Mouse (Mus musculus) liver, embryonic 12.5 days (tissue): ENCODE results near the gene Irak2. TPM values are rescaled to one million over a fixed set of nuclear protein-coding genes. Genes with fewer than 3 reads are reported as not detected.
A peak's percentile ranks its signal among the peaks of the same experiment; 100 is the strongest.
"Not testable (repeated sequence)": the region's sequence is repeated elsewhere in the genome, so short reads cannot be mapped to it uniquely, and the experiment has no call there.

Experiments used
- ATAC-seq: fragments of 200-750 bp; cut with Nextera tagmentation; 2 replicates; pipeline ENCODE4 v1.8.0; 2017; ENCODE audit warnings: moderate number of reproducible peaks, mild to moderate bottlenecking, moderate library complexity
- H3K27ac ChIP-seq: fragments of 300-500 bp; sonication (generic); 2 replicates; pipeline ENCODE4 v1.5.1; 2016; ENCODE audit warnings: mild to moderate bottlenecking
- H3K27me3 ChIP-seq: fragments of 300-500 bp; sonication (generic); replicated peaks from 2 replicates; pipeline ENCODE4 v1.6.1; 2016; ENCODE audit warnings: mild to moderate bottlenecking, moderate library complexity
- H3K36me3 ChIP-seq: fragments of 300-500 bp; sonication (generic); 2 replicates; pipeline ENCODE4 v1.6.1; 2016; ENCODE audit warnings: mild to moderate bottlenecking, moderate library complexity
- H3K4me1 ChIP-seq: fragments of 300-500 bp; sonication (generic); 2 replicates; pipeline ENCODE4 v1.6.1; 2016
- H3K4me2 ChIP-seq: fragments of 300-500 bp; sonication (generic); 2 replicates; pipeline ENCODE4 v1.6.1; 2016; ENCODE audit warnings: mild to moderate bottlenecking, moderate library complexity
- H3K4me3 ChIP-seq: fragments of 300-500 bp; sonication (generic); 2 replicates; pipeline ENCODE4 v1.5.1; 2016; ENCODE audit warnings: mild to moderate bottlenecking, moderate library complexity
- H3K9ac ChIP-seq: fragments of 300-500 bp; sonication (generic); 2 replicates; pipeline ENCODE4 v1.6.1; 2016; ENCODE audit warnings: mild to moderate bottlenecking, moderate library complexity
- H3K9me3 ChIP-seq: fragments of 300-500 bp; sonication (generic); replicated peaks from 2 replicates; pipeline ENCODE4 v1.6.1; 2016; ENCODE audit warnings: mild to moderate bottlenecking, moderate library complexity
- WGBS: fragments of 180-500 bp; shearing (Covaris S2); methylation state at CpG from one replicate; pipeline ENCODE4 v1.1.7; 2016; ENCODE audit not compliant: insufficient replicate concordance; 5-methylcytosine and 5-hydroxymethylcytosine counted together
- polyA plus RNA-seq: library from polyadenylated mRNA; unstranded; fragments of >200 nt; fragmentation: Nextera tagmentation; extraction: Ambion mirVana; gene quantifications from 2 replicates; pipeline ENCODE4 v1.2.1, GENCODE M21; 2016

Irak2 gene
- polyA plus RNA-seq, 1 experiment from 2014 or later = 17.9 TPM

DNA sequence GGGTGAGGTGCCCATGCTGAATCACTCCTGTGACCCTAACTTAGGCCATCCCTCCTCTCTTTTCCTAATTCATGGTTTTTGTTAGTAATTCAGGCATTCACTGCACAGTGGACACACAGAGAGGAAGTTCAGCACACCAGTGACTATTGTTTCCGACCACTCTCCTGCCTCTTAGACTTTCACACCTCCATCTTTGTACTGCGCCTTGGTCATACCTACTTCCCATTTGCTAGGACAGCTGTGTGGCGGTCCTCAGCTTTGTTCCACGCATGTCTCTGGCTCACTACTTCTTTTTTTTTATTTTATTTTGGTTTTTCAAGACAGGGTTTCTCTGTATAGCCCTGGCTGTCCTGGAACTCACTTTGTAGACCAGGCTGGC, 52.8 kb downstream of the Irak2 start:
- ATAC-seq = no peak
- Histone ChIP-seq H3K36me3 (peaks cover 33% of the 10 kb centered on the region), H3K4me2 (peak overlapping the region; percentile 79), H3K27ac (peak overlapping the region; percentile 97), H3K9ac (peak overlapping the region; percentile 80), H3K27me3 (no peaks in the 10 kb centered on the region), H3K4me1 (peaks cover 88% of the 10 kb centered on the region), H3K4me3 (peak overlapping the region; percentile 63), H3K9me3 (no peaks in the 10 kb centered on the region)
- WGBS = 36% methylated on average over 4 of the region's 4 CpGs

- Histone ChIP-seq H3K4me1 (peaks cover 82% of the 10 kb centered on the region), H3K4me2 (peak overlapping the region; percentile 79), H3K9ac (peak overlapping the region; percentile 56), H3K9me3 (no peaks in the 10 kb centered on the region), H3K4me3 (peak overlapping the region; percentile 63), H3K27ac (peak overlapping the region; percentile 68), H3K27me3 (no peaks in the 10 kb centered on the region), H3K36me3 (peaks cover 33% of the 10 kb centered on the region)
- ATAC-seq = no peak
- WGBS = 73% methylated on average over 5 of the region's 5 CpGs
Observed at GRCm38 (mm10) chr6:113692661-113693133, 54.4 kb downstream of the Irak2 start.

GRCm38 (mm10) chr6:113693377-113693776, 55.1 kb downstream of the Irak2 start:
- no peak for ATAC-seq
- peak overlapping the region; percentile 56; the same call in 1 of the 2 replicates for H3K9ac ChIP-seq
- H3K4me3 ChIP-seq = peak overlapping the region; percentile 63
- WGBS = 65% methylated on average over 5 of the region's 5 CpGs
- no peaks in the 10 kb centered on the region for H3K9me3 ChIP-seq
- H3K27ac ChIP-seq = peak overlapping the region; percentile 68
- H3K4me1 ChIP-seq = peaks cover 85% of the 10 kb centered on the region
- peak overlapping the region; percentile 79 for H3K4me2 ChIP-seq
- H3K27me3 ChIP-seq = no peaks in the 10 kb centered on the region
- peaks cover 33% of the 10 kb centered on the region for H3K36me3 ChIP-seq

DNA sequence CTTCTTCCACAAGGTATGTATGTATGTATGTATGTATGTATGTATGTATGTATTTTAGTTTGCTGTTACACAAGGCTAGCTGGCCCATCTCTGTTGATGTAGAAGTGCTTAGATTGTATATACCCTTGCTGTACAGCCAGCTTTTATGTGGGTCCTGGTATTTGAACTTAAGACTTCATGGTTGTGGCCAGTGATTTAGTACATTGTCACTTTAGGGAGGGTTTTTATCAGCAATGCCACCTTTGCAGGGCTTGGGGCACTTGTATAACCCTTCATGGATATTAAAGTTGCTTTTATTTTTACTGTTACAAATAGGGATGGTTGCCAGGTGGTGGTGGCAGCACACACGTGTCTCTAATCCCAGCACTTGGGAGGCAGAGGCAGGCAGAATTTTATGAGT, 56.9 kb downstream of the Irak2 start:
- Histone ChIP-seq H3K27me3 (no peaks in the 10 kb centered on the region), H3K27ac (peak overlapping the region; percentile 99), H3K4me3 (0 out of 2 replicates have a peak overlapping the region, but pooled peaks have one; percentile 96), H3K9me3 (no peaks in the 10 kb centered on the region), H3K9ac (peak overlapping the region; percentile 68; the same call in 1 of the 2 replicates), H3K4me1 (peaks cover 86% of the 10 kb centered on the region), H3K4me2 (peak overlapping the region; percentile 94), H3K36me3 (peaks cover 47% of the 10 kb centered on the region)
- WGBS = 35% methylated on average over 1 of the region's 1 CpGs
- no peak for ATAC-seq

DNA sequence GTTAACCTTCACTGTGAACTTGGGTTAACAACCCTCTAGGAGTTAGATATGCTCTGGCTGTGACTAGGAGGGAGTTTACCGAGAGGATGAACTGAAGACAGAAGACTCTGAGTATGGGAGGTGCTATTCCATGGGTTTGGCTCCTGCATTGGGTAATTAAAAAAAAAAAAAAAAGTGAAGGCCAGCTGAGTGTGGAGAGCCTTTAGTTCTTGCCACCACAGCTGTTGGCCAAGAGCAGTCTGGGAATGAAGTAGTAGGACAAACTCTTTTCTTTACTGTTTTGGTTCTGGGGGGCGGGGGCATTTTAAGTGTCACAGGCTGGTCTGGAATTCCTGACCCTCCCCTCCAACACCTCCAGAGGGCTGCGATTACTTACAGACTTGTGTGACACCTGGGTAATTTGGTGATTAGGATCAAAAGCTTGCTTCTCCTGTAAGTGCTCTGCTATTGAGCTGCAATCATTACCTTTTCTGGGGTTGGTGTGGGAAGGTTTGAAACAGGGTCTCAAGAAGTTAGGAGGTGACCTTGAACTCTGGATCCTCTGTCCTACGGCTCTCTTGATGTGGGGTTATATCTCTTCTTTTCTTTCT, 57.6 kb downstream of the Irak2 start:
- peak overlapping the region; percentile 99 for H3K27ac ChIP-seq
- H3K9me3 ChIP-seq = no peaks in the 10 kb centered on the region
- H3K9ac ChIP-seq = peak overlapping the region; percentile 68
- peak overlapping the region; percentile 96 for H3K4me3 ChIP-seq
- 34% methylated on average over 4 of the region's 4 CpGs for WGBS
- peak overlapping the region; percentile 94 for H3K4me2 ChIP-seq
- no peaks in the 10 kb centered on the region for H3K27me3 ChIP-seq
- peaks cover 54% of the 10 kb centered on the region for H3K36me3 ChIP-seq
- no peak for ATAC-seq
- H3K4me1 ChIP-seq = peaks cover 86% of the 10 kb centered on the region

DNA sequence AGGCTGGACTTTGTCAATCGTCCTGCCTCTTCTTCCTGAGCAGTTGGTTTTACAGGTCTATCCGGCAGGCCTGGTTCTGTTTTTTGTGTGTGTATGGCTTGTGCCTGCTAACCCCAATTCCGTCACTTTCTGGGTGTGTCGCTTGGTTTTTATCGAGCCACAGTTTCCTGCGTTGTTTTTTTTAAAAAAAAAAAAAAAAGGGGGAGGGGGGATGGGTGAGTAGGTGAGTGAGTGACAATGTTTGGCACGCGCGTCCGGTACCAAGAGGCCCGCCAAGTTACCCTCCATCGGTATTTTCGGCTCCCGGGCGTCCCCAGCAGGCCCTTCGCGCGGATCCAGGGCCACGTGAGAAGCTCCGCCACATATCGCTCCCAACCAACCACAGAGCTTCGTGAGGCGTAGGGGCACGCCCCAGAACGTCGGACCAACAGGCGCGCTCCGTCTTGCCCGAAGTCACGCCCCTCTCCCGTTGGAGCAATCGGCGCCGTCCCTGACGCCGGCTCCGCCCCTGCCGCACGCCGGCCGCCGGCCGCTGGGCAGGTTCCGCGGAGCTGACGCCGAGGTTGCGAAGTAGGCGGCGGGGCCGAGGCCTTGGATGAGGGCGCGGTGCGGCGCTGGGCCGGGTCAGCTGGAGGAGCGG, 58.4 kb downstream of the Irak2 start, which contains the start of gene Tatdn2:
Gene Tatdn2, plus strand, starts transcription at position 469 of the 640 bp plus-strand sequence.
- Histone ChIP-seq H3K27ac (peak within 1 kb of the TSS; percentile 99), H3K36me3 (peaks cover 62% of the 10 kb centered on the region)
- WGBS = under 1% methylated on average over 57 of the region's 58 CpGs

GRCm38 (mm10) chr6:113697222-113698205, 59.2 kb downstream of the Irak2 start:
- no peaks in the 10 kb centered on the region for H3K27me3 ChIP-seq
- no peak for ATAC-seq
- under 1% methylated on average over 106 of the region's 113 CpGs for WGBS
- peak overlapping the region; percentile 92 for H3K9ac ChIP-seq
- peak overlapping the region; percentile 94 for H3K4me2 ChIP-seq
- peak overlapping the region; percentile 99 for H3K27ac ChIP-seq
- peak overlapping the region; percentile 96 for H3K4me3 ChIP-seq
- peaks cover 78% of the 10 kb centered on the region for H3K4me1 ChIP-seq
- H3K36me3 ChIP-seq = peaks cover 67% of the 10 kb centered on the region
- H3K9me3 ChIP-seq = no peaks in the 10 kb centered on the region

More for the DNA sequence above, 58.4 kb downstream of the Irak2 start, which contains the start of gene Tatdn2:
- Histone ChIP-seq H3K4me1 (peaks cover 85% of the 10 kb centered on the region), H3K9ac (peak within 1 kb of the TSS; percentile 92), H3K9me3 (no peaks in the 10 kb centered on the region), H3K27me3 (no peaks in the 10 kb centered on the region), H3K4me2 (peak within 1 kb of the TSS; percentile 94), H3K4me3 (peak within 1 kb of the TSS; percentile 96)
- ATAC-seq = peak; percentile 95

DNA sequence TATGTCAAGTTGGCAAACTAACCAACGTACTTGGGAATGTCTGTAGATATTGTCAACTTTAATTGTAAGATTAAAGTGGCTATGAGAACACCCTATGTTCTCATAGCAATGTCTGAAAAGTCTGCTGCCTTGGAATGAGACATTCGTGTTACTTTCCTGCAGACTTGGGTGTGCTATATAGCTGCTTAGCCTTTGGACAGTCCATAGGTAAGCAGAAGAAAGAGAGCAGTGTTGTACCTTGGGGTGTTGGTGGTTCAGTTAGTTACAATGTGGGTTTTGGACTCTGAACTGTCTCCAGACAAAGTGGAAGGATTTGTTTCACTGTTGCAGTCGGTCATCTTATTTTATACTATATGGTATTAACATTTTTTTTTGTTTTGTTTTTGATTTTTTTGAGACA, 74.5 kb downstream of the Irak2 start:
- peaks cover 99% of the 10 kb centered on the region for H3K36me3 ChIP-seq
- no peak overlapping the region for H3K27ac ChIP-seq
- H3K9me3 ChIP-seq = no peaks in the 10 kb centered on the region
- no peak overlapping the region for H3K4me3 ChIP-seq
- no peaks in the 10 kb centered on the region for H3K27me3 ChIP-seq
- H3K9ac ChIP-seq = no peak overlapping the region
- WGBS = 86% methylated on average over 3 of the region's 3 CpGs
- H3K4me2 ChIP-seq = no peak overlapping the region
- ATAC-seq = no peak
- H3K4me1 ChIP-seq = no peaks in the 10 kb centered on the region

GRCm38 (mm10) chr6:113713389-113713788, 75.1 kb downstream of the Irak2 start:
- not testable (repeated sequence) for H3K4me2 ChIP-seq, H3K9me3 ChIP-seq, ATAC-seq, H3K27me3 ChIP-seq, H3K27ac ChIP-seq, H3K4me3 ChIP-seq, H3K4me1 ChIP-seq, H3K9ac ChIP-seq
- peaks cover 99% of the 10 kb centered on the region for H3K36me3 ChIP-seq
- 92% methylated on average over 5 of the region's 5 CpGs for WGBS

- no peak overlapping the region for H3K9ac ChIP-seq
- no peak overlapping the region for H3K4me2 ChIP-seq
- H3K27ac ChIP-seq = no peak overlapping the region
- ATAC-seq = no peak
- no peaks in the 10 kb centered on the region for H3K27me3 ChIP-seq
- H3K36me3 ChIP-seq = peaks cover 99% of the 10 kb centered on the region
- no peak overlapping the region for H3K4me3 ChIP-seq
- WGBS = 65% methylated on average over 2 of the region's 2 CpGs
- peaks cover 3% of the 10 kb centered on the region; the same call in 1 of the 2 replicates for H3K4me1 ChIP-seq
- no peaks in the 10 kb centered on the region for H3K9me3 ChIP-seq
Observed at GRCm38 (mm10) chr6:113714276-113714675, 76.0 kb downstream of the Irak2 start.

- 61% methylated on average over 1 of the region's 1 CpGs for WGBS
- no peaks in the 10 kb centered on the region for H3K27me3 ChIP-seq
- H3K9ac ChIP-seq = no peak overlapping the region
- no peak overlapping the region for H3K27ac ChIP-seq
- ATAC-seq = no peak
- H3K4me1 ChIP-seq = peaks cover 3% of the 10 kb centered on the region; the same call in 1 of the 2 replicates
- H3K36me3 ChIP-seq = peaks cover 99% of the 10 kb centered on the region
- no peaks in the 10 kb centered on the region for H3K9me3 ChIP-seq
- no peak overlapping the region for H3K4me2 ChIP-seq
- H3K4me3 ChIP-seq = no peak overlapping the region
Observed at GRCm38 (mm10) chr6:113714797-113715196, 76.5 kb downstream of the Irak2 start.
